Mouse (Mus musculus) thymus, adult 2 months (tissue): ENCODE data around the gene Trappc3. TPM values are rescaled to one million over a fixed set of nuclear protein-coding genes. Genes with fewer than 3 reads are reported as not detected.

Experiments used
- DNase-seq: peaks from one replicate; pipeline ENCODE4 v3.0.0; 2021
- H3K27ac ChIP-seq: fragments of 200-500 bp; 2 replicates; pipeline ENCODE4 v1.5.1; 2012; ENCODE audit warnings: low read length, control low read depth; ENCODE audit not compliant: control insufficient read depth, insufficient read depth
- H3K27me3 ChIP-seq: fragments of 200-500 bp; 2 replicates; pipeline ENCODE4 v1.6.1; 2012; ENCODE audit warnings: mild to moderate bottlenecking, low read length, moderate library complexity, mixed read lengths; ENCODE audit not compliant: control insufficient read depth, insufficient read depth
- H3K36me3 ChIP-seq: fragments of 200-500 bp; 2 replicates; pipeline ENCODE4 v1.6.1; 2012; ENCODE audit warnings: mild to moderate bottlenecking, low read length, moderate library complexity; ENCODE audit not compliant: control insufficient read depth, insufficient read depth
- H3K4me1 ChIP-seq: fragments of 200-500 bp; replicated peaks from 2 replicates; pipeline ENCODE4 v1.6.1; 2012; ENCODE audit warnings: low read length; ENCODE audit not compliant: control insufficient read depth, insufficient read depth
- H3K4me3 ChIP-seq: fragments of 200-500 bp; 2 replicates; pipeline ENCODE4 v1.5.1; 2012; ENCODE audit warnings: mild to moderate bottlenecking, low read length, control low read depth, moderate library complexity; ENCODE audit not compliant: control insufficient read depth, insufficient read depth
- CTCF ChIP-seq: fragments of 200-500 bp; IDR thresholded peaks from 2 replicates; pipeline ENCODE4 v1.5.1; 2012; ENCODE audit warnings: mild to moderate bottlenecking, control low read depth, low read length, moderate library complexity, borderline replicate concordance; ENCODE audit not compliant: control insufficient read depth, poor library complexity, insufficient read depth; ENCODE audit errors: extremely low read depth
- POLR2A ChIP-seq: fragments of 200-500 bp; IDR thresholded peaks from 2 replicates; pipeline ENCODE4 v1.6.1; 2012; ENCODE audit warnings: mild to moderate bottlenecking, low read length, control low read depth, moderate library complexity; ENCODE audit not compliant: control insufficient read depth, poor library complexity, insufficient read depth; ENCODE audit errors: extremely low read depth
- WGBS: fragments of 180-500 bp; shearing (Covaris S2); methylation state at CpG from one replicate; pipeline ENCODE4 v1.1.7; 2018; 5-methylcytosine and 5-hydroxymethylcytosine counted together
- polyA plus RNA-seq: library from polyadenylated mRNA; depleted of rRNA; stranded (reverse); fragments of >200 nt; gene quantifications from 2 replicates; pipeline ENCODE4 v1.2.3, GENCODE M21; 2012

Trappc3 gene
- polyA plus RNA-seq, 1 experiment: 55.1 TPM

- TF ChIP-seq POLR2A (no peak), CTCF (no peak)
- Histone ChIP-seq H3K27me3 (no peaks in the 10 kb centered on the region), H3K4me3 (no peak overlapping the region), H3K27ac (peak overlapping the region; percentile 38; the same call in 1 of the 2 replicates), H3K4me1 (peaks cover 38% of the 10 kb centered on the region), H3K36me3 (no peaks in the 10 kb centered on the region)
- DNase-seq: no peak
- 77% methylated on average over 6 of the region's 6 CpGs for WGBS
Observed at GRCm38 (mm10) chr4:126261266-126261665, 859 bp upstream of the Trappc3 start.

- H3K4me3 ChIP-seq: no peak overlapping the region
- DNase-seq: no peak
- no peaks in the 10 kb centered on the region for H3K27me3 ChIP-seq
- peaks cover 38% of the 10 kb centered on the region for H3K4me1 ChIP-seq
- WGBS: 32% methylated on average over 7 of the region's 7 CpGs
- TF ChIP-seq POLR2A: no peak
- TF ChIP-seq CTCF: no peak
- no peak overlapping the region for H3K27ac ChIP-seq
- H3K36me3 ChIP-seq: no peaks in the 10 kb centered on the region
Observed at GRCm38 (mm10) chr4:126261675-126262074, 450 bp upstream of the Trappc3 start.

- Histone ChIP-seq H3K27ac (no peak overlapping the region), H3K4me3 (no peak overlapping the region), H3K4me1 (no peaks in the 10 kb centered on the region), H3K27me3 (no peaks in the 10 kb centered on the region), H3K36me3 (peaks cover 10% of the 10 kb centered on the region; the same call in 1 of the 2 replicates)
- WGBS: 86% methylated on average over 3 of the region's 3 CpGs
- no peak for DNase-seq
- TF ChIP-seq POLR2A (no peak), CTCF (no peak)
Observed at GRCm38 (mm10) chr4:126269292-126269691, 7.2 kb downstream of the Trappc3 start.

GRCm38 (mm10) chr4:126273753-126274152, 11.6 kb downstream of the Trappc3 start:
- no peak for TF ChIP-seq POLR2A
- no peak for TF ChIP-seq CTCF
- WGBS: 97% methylated on average over 13 of the region's 13 CpGs
- Histone ChIP-seq H3K36me3 (peaks cover 20% of the 10 kb centered on the region; the same call in 1 of the 2 replicates), H3K4me3 (no peak overlapping the region), H3K4me1 (peaks cover 4% of the 10 kb centered on the region; the same call in 1 of the 2 replicates), H3K27ac (no peak overlapping the region), H3K27me3 (no peaks in the 10 kb centered on the region)
- no peak for DNase-seq

GRCm38 (mm10) chr4:126275081-126275480, 13.0 kb downstream of the Trappc3 start:
- Histone ChIP-seq H3K4me3 (no peak overlapping the region), H3K4me1 (peaks cover 4% of the 10 kb centered on the region; the same call in 1 of the 2 replicates), H3K27me3 (no peaks in the 10 kb centered on the region), H3K36me3 (peaks cover 20% of the 10 kb centered on the region; the same call in 1 of the 2 replicates), H3K27ac (no peak overlapping the region)
- WGBS: 99% methylated on average over 4 of the region's 4 CpGs
- TF ChIP-seq POLR2A (no peak), CTCF (no peak)
- no peak for DNase-seq

GRCm38 (mm10) chr4:126275681-126276131, 13.6 kb downstream of the Trappc3 start:
- Histone ChIP-seq H3K4me1 (peaks cover 4% of the 10 kb centered on the region; the same call in 1 of the 2 replicates), H3K27ac (no peak overlapping the region), H3K36me3 (peaks cover 20% of the 10 kb centered on the region; the same call in 1 of the 2 replicates), H3K4me3 (no peak overlapping the region), H3K27me3 (no peaks in the 10 kb centered on the region)
- TF ChIP-seq CTCF (no peak), POLR2A (no peak)
- DNase-seq: no peak
- 97% methylated on average over 13 of the region's 13 CpGs for WGBS

GRCm38 (mm10) chr4:126277906-126278564, 15.9 kb downstream of the Trappc3 start:
- Histone ChIP-seq H3K27me3 (no peaks in the 10 kb centered on the region), H3K4me1 (peaks cover 4% of the 10 kb centered on the region; the same call in 1 of the 2 replicates), H3K4me3 (no peak overlapping the region), H3K27ac (no peak overlapping the region), H3K36me3 (peaks cover 20% of the 10 kb centered on the region; the same call in 1 of the 2 replicates)
- DNase-seq: peak; percentile 51
- WGBS: 26% methylated on average over 13 of the region's 13 CpGs
- no peak for TF ChIP-seq POLR2A
- TF ChIP-seq CTCF: no peak

GRCm38 (mm10) chr4:126278565-126278915, 16.4 kb downstream of the Trappc3 start:
- H3K4me3 ChIP-seq: no peak overlapping the region
- H3K36me3 ChIP-seq: peaks cover 16% of the 10 kb centered on the region; the same call in 1 of the 2 replicates
- peaks cover 4% of the 10 kb centered on the region; the same call in 1 of the 2 replicates for H3K4me1 ChIP-seq
- TF ChIP-seq POLR2A (no peak), CTCF (no peak)
- no peaks in the 10 kb centered on the region for H3K27me3 ChIP-seq
- no peak overlapping the region for H3K27ac ChIP-seq
- WGBS: 91% methylated on average over 9 of the region's 9 CpGs
- DNase-seq: no peak
